Mouse (Mus musculus): ENCODE results near the gene Ccdc154.
A peak's percentile ranks its signal among the peaks of the same experiment; 100 is the strongest.
"Not testable (repeated sequence)": the region's sequence is repeated elsewhere in the genome, so short reads cannot be mapped to it uniquely, and the experiment has no call there.

Gene Ccdc154

GRCm38 (mm10) chr17:25162161-25162560 lies at the start of gene Ccdc154:
TSS of gene Ccdc154 (plus strand) at chr17:25162461.
- no peak for DNase-seq (ENCODE audit: low spot score in 2 of 2)

GRCm38 (mm10) chr17:25114908-25115645 lies 47.2 kb upstream of the Ccdc154 start:
- DNase-seq (ENCODE audit: low spot score in 2 of 2), result peak; percentile 56 to 62

- peak; percentile 97 to 98 for DNase-seq (ENCODE audit: low spot score in 2 of 2)
Observed at GRCm38 (mm10) chr17:25115664-25116432, 46.4 kb upstream of the Ccdc154 start, which contains the start of gene Telo2. TSS of gene Telo2 (minus strand) at chr17:25115967.

GRCm38 (mm10) chr17:25117263-25117662 lies 45.0 kb upstream of the Ccdc154 start:
- DNase-seq (ENCODE audit: low spot score in 2 of 2), result peak; percentile 40 to 74

- no peak for DNase-seq (ENCODE audit: low spot score in 2 of 2)
Observed at GRCm38 (mm10) chr17:25120406-25120805, 41.9 kb upstream of the Ccdc154 start, which contains the start of gene Ptx4. TSS of gene Ptx4 (plus strand) at chr17:25120760.

- peak; percentile 46 to 80 for DNase-seq (ENCODE audit: low spot score in 2 of 2)
Observed at GRCm38 (mm10) chr17:25123979-25124378, 38.3 kb upstream of the Ccdc154 start.

- not testable (repeated sequence) for DNase-seq (ENCODE audit: low spot score in 2 of 2)
Observed at GRCm38 (mm10) chr17:25125442-25126060, 36.7 kb upstream of the Ccdc154 start.

- DNase-seq (ENCODE audit: low spot score in 2 of 2), result peak; percentile 57 to 64
Observed at GRCm38 (mm10) chr17:25127079-25127478, 35.2 kb upstream of the Ccdc154 start.

- DNase-seq (ENCODE audit: low spot score in 2 of 2), result no peak
Observed at GRCm38 (mm10) chr17:25127681-25128080, 34.6 kb upstream of the Ccdc154 start.

GRCm38 (mm10) chr17:25130060-25130459 lies 32.2 kb upstream of the Ccdc154 start:
- DNase-seq (ENCODE audit: low spot score in 2 of 2), result no peak

- peak; percentile 90 to 95 for DNase-seq (ENCODE audit: low spot score in 2 of 2)
Observed at GRCm38 (mm10) chr17:25133275-25133698, 29.0 kb upstream of the Ccdc154 start, which contains the start of gene Clcn7. TSS of gene Clcn7 (plus strand) at chr17:25133391.

GRCm38 (mm10) chr17:25135622-25136021 lies 26.6 kb upstream of the Ccdc154 start:
- no peak for DNase-seq (ENCODE audit: low spot score in 2 of 2)

GRCm38 (mm10) chr17:25138803-25139202 lies 23.5 kb upstream of the Ccdc154 start:
- no peak for DNase-seq (ENCODE audit: low spot score in 2 of 2)

GRCm38 (mm10) chr17:25139960-25140359 lies 22.3 kb upstream of the Ccdc154 start:
- DNase-seq (ENCODE audit: low spot score in 2 of 2), result no peak

- DNase-seq (ENCODE audit: low spot score in 2 of 2), result no peak
Observed at GRCm38 (mm10) chr17:25163387-25163786, 1.1 kb downstream of the Ccdc154 start.

- no peak for DNase-seq (ENCODE audit: low spot score in 2 of 2)
Observed at GRCm38 (mm10) chr17:25164770-25165169, 2.5 kb downstream of the Ccdc154 start.

- no peak for DNase-seq (ENCODE audit: low spot score in 2 of 2)
Observed at GRCm38 (mm10) chr17:25165970-25166671, 3.9 kb downstream of the Ccdc154 start.

GRCm38 (mm10) chr17:25169706-25170105 lies 7.4 kb downstream of the Ccdc154 start:
- no peak for DNase-seq (ENCODE audit: low spot score in 2 of 2)

GRCm38 (mm10) chr17:25172558-25172957 lies 10.3 kb downstream of the Ccdc154 start:
- DNase-seq (ENCODE audit: low spot score in 2 of 2), result no peak

GRCm38 (mm10) chr17:25175411-25175810 lies 13.2 kb downstream of the Ccdc154 start, which contains the start of gene Gm38655:
TSS of gene Gm38655 (minus strand) at chr17:25175471.
- DNase-seq (ENCODE audit: low spot score in 2 of 2), result no peak

- DNase-seq (ENCODE audit: low spot score in 2 of 2), result no peak
Observed at GRCm38 (mm10) chr17:25183232-25183631, 21.0 kb downstream of the Ccdc154 start.

Data from spleen, postnatal 4 days (tissue).